Mouse (Mus musculus) stomach, postnatal 0 days (tissue): ENCODE results near the gene Hyal2.

Source experiments
- CTCF ChIP-seq: IDR thresholded peaks from 2 replicates; pipeline ENCODE4 v1.5.1; 2016; ENCODE audit warnings: antibody characterized with exemption, low read depth, mild to moderate bottlenecking, moderate library complexity
- EP300 ChIP-seq: optimal IDR thresholded peaks from 2 replicates; pipeline ENCODE3; 2016; ENCODE audit warnings: antibody characterized with exemption

DNA sequence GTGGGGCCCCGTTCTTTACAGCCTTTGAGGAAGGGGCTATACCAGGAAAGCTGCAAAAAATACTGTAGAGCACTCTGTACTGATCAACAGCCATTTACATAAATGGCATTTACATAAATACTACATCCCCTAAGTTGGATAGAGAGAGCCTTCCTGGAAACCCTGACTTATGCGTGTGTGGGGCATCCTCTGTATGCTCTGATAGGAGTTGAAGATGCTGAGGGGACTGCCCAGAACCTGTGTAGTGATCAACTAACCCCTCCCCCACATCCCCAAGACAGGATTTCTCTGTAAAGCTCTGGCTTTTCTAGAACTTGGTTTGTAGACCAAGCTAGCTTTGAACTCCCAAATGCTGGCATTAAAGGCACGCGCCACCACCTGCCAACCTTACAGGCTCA is 41.7 kb downstream of the Hyal2 start:
- TF ChIP-seq EP300, result no peak
- no peak for TF ChIP-seq CTCF
